Mouse (Mus musculus) forebrain, embryonic 16.5 days (tissue): ENCODE data around the gene Gm49342. TPM values are rescaled to one million over a fixed set of nuclear protein-coding genes. Genes with fewer than 3 reads are reported as not detected.
"Not testable (repeated sequence)": the region's sequence is repeated elsewhere in the genome, so short reads cannot be mapped to it uniquely, and the experiment has no call there.

Experiments
- ATAC-seq: fragments of 200-750 bp; cut with Nextera tagmentation; 2 replicates; pipeline ENCODE4 v1.8.0; 2017; ENCODE audit warnings: mild to moderate bottlenecking, moderate library complexity
- H3K27ac ChIP-seq: fragments of 300-500 bp; sonication (generic); 2 replicates; pipeline ENCODE4 v1.5.1; 2014; ENCODE audit warnings: low read length, control low read depth
- H3K27me3 ChIP-seq: fragments of 300-500 bp; sonication (generic); replicated peaks from 2 replicates; pipeline ENCODE4 v1.6.1; 2014; ENCODE audit warnings: low read length; ENCODE audit not compliant: control insufficient read depth, insufficient read depth
- H3K36me3 ChIP-seq: fragments of 300-500 bp; sonication (generic); 2 replicates; pipeline ENCODE4 v1.6.1; 2014; ENCODE audit not compliant: control insufficient read depth, insufficient read depth
- H3K4me1 ChIP-seq: fragments of 300-500 bp; sonication (generic); replicated peaks from 2 replicates; pipeline ENCODE4 v1.6.1; 2014; ENCODE audit warnings: low read length; ENCODE audit not compliant: control insufficient read depth, insufficient read depth
- H3K4me2 ChIP-seq: fragments of 300-500 bp; sonication (generic); 2 replicates; pipeline ENCODE4 v1.6.1; 2014; ENCODE audit warnings: mild to moderate bottlenecking, low read length, control low read depth
- H3K4me3 ChIP-seq: fragments of 300-500 bp; sonication (generic); replicated peaks from 2 replicates; pipeline ENCODE4 v1.5.1; 2014; ENCODE audit warnings: mild to moderate bottlenecking, low read length, control low read depth
- H3K9ac ChIP-seq: fragments of 300-500 bp; sonication (generic); replicated peaks from 2 replicates; pipeline ENCODE4 v1.6.1; 2014; ENCODE audit warnings: low read depth, low read length, control low read depth
- H3K9me3 ChIP-seq: fragments of 300-500 bp; sonication (generic); 2 replicates; pipeline ENCODE4 v1.6.1; 2016; ENCODE audit warnings: low read length; ENCODE audit not compliant: control insufficient read depth
- WGBS: fragments of 180-500 bp; shearing (Covaris S2); extraction: QIAGEN DNeasy Blood & Tissue Kit; methylation state at CpG from one replicate; pipeline ENCODE4 v1.1.7; 2014; 5-methylcytosine and 5-hydroxymethylcytosine counted together
- polyA plus RNA-seq: library from polyadenylated mRNA; unstranded; fragments of >200 nt; fragmentation: Nextera tagmentation; extraction: Ambion mirVana; gene quantifications from 2 replicates; pipeline ENCODE4 v1.2.1, GENCODE M21; 2015

The Gm49342 gene
- polyA plus RNA-seq, 1 experiment from 2014 or later = not detected

- under 1% methylated on average over 68 of the region's 68 CpGs for WGBS
- Histone ChIP-seq H3K4me3 (peak within 1 kb of the TSS; percentile 98), H3K4me2 (peak within 1 kb of the TSS; percentile 73), H3K27ac (peak within 1 kb of the TSS; percentile 91), H3K9me3 (no peaks in the 10 kb centered on the region), H3K36me3 (peaks cover 18% of the 10 kb centered on the region), H3K9ac (peak within 1 kb of the TSS; percentile 99), H3K27me3 (no peaks in the 10 kb centered on the region), H3K4me1 (peaks cover 29% of the 10 kb centered on the region)
- ATAC-seq = peak; percentile 99
Measured at GRCm38 (mm10) chr14:50930754-50931492, 13.4 kb upstream of the Gm49342 start, which contains the start of the genes Pip4p1 and Pnp. Pip4p1 (minus strand) TSS chr14:50930856. Pnp (plus strand) TSS chr14:50931082.

GRCm38 (mm10) chr14:50931493-50932020 lies 12.8 kb upstream of the Gm49342 start:
- no peak for ATAC-seq
- H3K4me1 ChIP-seq = peaks cover 22% of the 10 kb centered on the region
- H3K9me3 ChIP-seq = no peaks in the 10 kb centered on the region
- no peaks in the 10 kb centered on the region for H3K27me3 ChIP-seq
- H3K36me3 ChIP-seq = peaks cover 18% of the 10 kb centered on the region
- H3K27ac ChIP-seq = peak overlapping the region; percentile 91
- peak overlapping the region; percentile 98 for H3K4me3 ChIP-seq
- H3K4me2 ChIP-seq = peak overlapping the region; percentile 73
- peak overlapping the region; percentile 60 for H3K9ac ChIP-seq
- 10% methylated on average over 12 of the region's 12 CpGs for WGBS

GRCm38 (mm10) chr14:50936649-50937048 lies 7.7 kb upstream of the Gm49342 start:
- H3K4me1 ChIP-seq = peaks cover 2% of the 10 kb centered on the region; the same call in 1 of the 2 replicates
- H3K27me3 ChIP-seq = no peaks in the 10 kb centered on the region
- H3K9ac ChIP-seq = no peak overlapping the region
- ATAC-seq = no peak
- H3K4me2 ChIP-seq = no peak overlapping the region
- H3K9me3 ChIP-seq = no peaks in the 10 kb centered on the region
- no peak overlapping the region for H3K27ac ChIP-seq
- no peak overlapping the region for H3K4me3 ChIP-seq
- 53% methylated on average over 1 of the region's 1 CpGs for WGBS
- H3K36me3 ChIP-seq = no peaks in the 10 kb centered on the region

- ATAC-seq = no peak
- no peaks in the 10 kb centered on the region for H3K4me1 ChIP-seq
- no peak overlapping the region for H3K4me3 ChIP-seq
- H3K9me3 ChIP-seq = no peaks in the 10 kb centered on the region
- no peaks in the 10 kb centered on the region for H3K36me3 ChIP-seq
- H3K27me3 ChIP-seq = no peaks in the 10 kb centered on the region
- H3K4me2 ChIP-seq = no peak overlapping the region
- WGBS = 81% methylated on average over 3 of the region's 3 CpGs
- no peak overlapping the region for H3K27ac ChIP-seq
- H3K9ac ChIP-seq = no peak overlapping the region
Measured at GRCm38 (mm10) chr14:50938119-50938908, 6.0 kb upstream of the Gm49342 start.

GRCm38 (mm10) chr14:50938940-50939339 lies 5.4 kb upstream of the Gm49342 start:
- H3K36me3 ChIP-seq = no peaks in the 10 kb centered on the region
- no peak overlapping the region for H3K4me3 ChIP-seq
- H3K9me3 ChIP-seq = no peaks in the 10 kb centered on the region
- peaks cover 2% of the 10 kb centered on the region; the same call in 1 of the 2 replicates for H3K4me1 ChIP-seq
- H3K27me3 ChIP-seq = no peaks in the 10 kb centered on the region
- WGBS = 43% methylated on average over 2 of the region's 2 CpGs
- no peak for ATAC-seq
- H3K27ac ChIP-seq = no peak overlapping the region
- H3K9ac ChIP-seq = no peak overlapping the region
- H3K4me2 ChIP-seq = no peak overlapping the region

DNA sequence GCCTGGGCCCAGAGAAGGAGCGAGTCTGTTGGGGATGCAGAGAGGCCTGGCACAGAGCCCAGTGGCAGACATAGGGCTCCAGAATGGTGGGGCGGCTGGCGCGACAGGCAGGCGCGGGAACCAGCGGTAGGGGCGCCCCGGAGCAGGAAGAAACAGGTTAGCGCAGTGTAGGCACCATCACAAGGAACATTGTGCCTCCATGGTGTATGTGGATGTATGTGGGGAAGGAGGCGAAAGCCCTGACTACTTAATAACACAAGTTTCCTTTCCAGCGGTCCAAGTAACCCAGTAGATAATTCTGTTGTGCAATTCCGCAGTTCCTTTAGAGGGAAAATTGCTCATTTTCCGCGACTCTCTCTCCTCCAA lies 334 bp downstream of the Gm49342 start:
- H3K4me2 ChIP-seq = peak overlapping the region; percentile 63
- 1% methylated on average over 14 of the region's 15 CpGs for WGBS
- peak overlapping the region; percentile 59 for H3K9ac ChIP-seq
- H3K9me3 ChIP-seq, H3K27me3 ChIP-seq, H3K36me3 ChIP-seq: not testable (repeated sequence)
- ATAC-seq = peak; percentile 97
- peaks cover 10% of the 10 kb centered on the region for H3K4me1 ChIP-seq
- H3K27ac ChIP-seq = peak overlapping the region; percentile 75
- peak overlapping the region; percentile 53 for H3K4me3 ChIP-seq

GRCm38 (mm10) chr14:50945081-50945480 lies 764 bp downstream of the Gm49342 start:
- WGBS = 3% methylated on average over 6 of the region's 6 CpGs

GRCm38 (mm10) chr14:50945526-50945925 lies 1.2 kb downstream of the Gm49342 start:
- not testable (repeated sequence) for H3K27ac ChIP-seq, ATAC-seq, H3K9ac ChIP-seq, H3K27me3 ChIP-seq, H3K36me3 ChIP-seq, H3K9me3 ChIP-seq
- WGBS = 22% methylated on average over 3 of the region's 3 CpGs
- Histone ChIP-seq H3K4me2 (peak overlapping the region; percentile 63), H3K4me3 (peak overlapping the region; percentile 53), H3K4me1 (peaks cover 10% of the 10 kb centered on the region)

More at GRCm38 (mm10) chr14:50945081-50945480, 764 bp downstream of the Gm49342 start:
- H3K4me3 ChIP-seq = peak overlapping the region; percentile 53
- not testable (repeated sequence) for H3K36me3 ChIP-seq, H3K9me3 ChIP-seq, H3K27me3 ChIP-seq, ATAC-seq
- H3K4me2 ChIP-seq = peak overlapping the region; percentile 63
- peaks cover 10% of the 10 kb centered on the region for H3K4me1 ChIP-seq
- peak overlapping the region; percentile 75 for H3K27ac ChIP-seq
- peak overlapping the region; percentile 59 for H3K9ac ChIP-seq

- Histone ChIP-seq H3K27me3 (no peaks in the 10 kb centered on the region), H3K4me2 (no peak overlapping the region), H3K9me3 (no peaks in the 10 kb centered on the region), H3K27ac (no peak overlapping the region), H3K4me1 (no peaks in the 10 kb centered on the region; the same call in 1 of the 2 replicates), H3K9ac (no peak overlapping the region), H3K36me3 (no peaks in the 10 kb centered on the region), H3K4me3 (no peak overlapping the region)
- ATAC-seq = no peak
- WGBS = 87% methylated on average over 10 of the region's 10 CpGs
Measured at GRCm38 (mm10) chr14:50955487-50955886, 11.2 kb downstream of the Gm49342 start.
